Mouse (Mus musculus) cerebellum, adult (tissue): ENCODE results near the gene Siglece.
"Not testable (repeated sequence)": the region's sequence is repeated elsewhere in the genome, so short reads cannot be mapped to it uniquely, and the experiment has no call there.

Source experiments
- ATAC-seq: cut with Nextera tagmentation; 2 replicates; pipeline ENCODE4 v1.9.2; 2017; ENCODE audit warnings: mild to moderate bottlenecking, moderate library complexity, mixed read lengths; ENCODE audit not compliant: insufficient number of reproducible peaks, low FRiP score, low TSS enrichment

Siglece gene

GRCm38 (mm10) chr7:43660002-43660401 is at the start of gene Siglece:
Gene Siglece, minus strand, starts transcription at chr7:43660161.
- ATAC-seq = no peak

GRCm38 (mm10) chr7:43690118-43690517 is 30.2 kb upstream of the Siglece start, which contains the start of gene Klk14:
Gene Klk14, plus strand, starts transcription at chr7:43690418.
- ATAC-seq = no peak

- no peak for ATAC-seq
These were observed 25.1 kb upstream of the Siglece start for GRCm38 (mm10) chr7:43685088-43685487.

- not testable (repeated sequence) for ATAC-seq
These were observed 22.6 kb upstream of the Siglece start for GRCm38 (mm10) chr7:43682511-43682910.

GRCm38 (mm10) chr7:43680960-43681359 is 21.0 kb upstream of the Siglece start:
- no peak for ATAC-seq

GRCm38 (mm10) chr7:43678517-43678916 is 18.6 kb upstream of the Siglece start:
- no peak for ATAC-seq

GRCm38 (mm10) chr7:43675091-43675490 is 15.1 kb upstream of the Siglece start:
- ATAC-seq = no peak

GRCm38 (mm10) chr7:43672581-43673260 is 12.8 kb upstream of the Siglece start:
- ATAC-seq = no peak

- peak; percentile 97 for ATAC-seq
These were observed 12.0 kb upstream of the Siglece start, which contains the start of gene Ctu1 for GRCm38 (mm10) chr7:43671809-43672580. Gene Ctu1, plus strand, starts transcription at chr7:43672016.

GRCm38 (mm10) chr7:43671064-43671808 is 11.3 kb upstream of the Siglece start:
- ATAC-seq = 0 out of 2 replicates have a peak, but pooled peaks have one; percentile 5

GRCm38 (mm10) chr7:43668582-43668981 is 8.6 kb upstream of the Siglece start:
- no peak for ATAC-seq

- not testable (repeated sequence) for ATAC-seq
These were observed 7.3 kb upstream of the Siglece start for GRCm38 (mm10) chr7:43667221-43667620.

- no peak for ATAC-seq
These were observed 2.8 kb upstream of the Siglece start for GRCm38 (mm10) chr7:43662804-43663203.

- ATAC-seq = no peak
These were observed 3.7 kb downstream of the Siglece start for GRCm38 (mm10) chr7:43656232-43656631.

- ATAC-seq = no peak
These were observed 5.4 kb downstream of the Siglece start for GRCm38 (mm10) chr7:43654519-43654918.

- no peak for ATAC-seq
These were observed 7.3 kb downstream of the Siglece start for GRCm38 (mm10) chr7:43652683-43653082.

- no peak for ATAC-seq
These were observed 16.8 kb downstream of the Siglece start for GRCm38 (mm10) chr7:43643046-43643652.

- no peak for ATAC-seq
These were observed 17.4 kb downstream of the Siglece start for GRCm38 (mm10) chr7:43642587-43642986.

- ATAC-seq = no peak
These were observed 22.8 kb downstream of the Siglece start for GRCm38 (mm10) chr7:43637118-43637517.

- no peak for ATAC-seq
These were observed 23.8 kb downstream of the Siglece start for GRCm38 (mm10) chr7:43636194-43636593.
